Mouse (Mus musculus) liver, postnatal 0 days (tissue): ENCODE data around the gene Htra2.

Experiments
- CTCF ChIP-seq: sonication (generic); IDR thresholded peaks from 2 replicates; pipeline ENCODE4 v1.5.1; 2016; ENCODE audit warnings: antibody characterized with exemption, low read depth
- EP300 ChIP-seq: IDR thresholded peaks from 2 replicates; pipeline ENCODE4 v1.6.1; 2016; ENCODE audit warnings: antibody characterized with exemption, low read depth, mild to moderate bottlenecking

- TF ChIP-seq CTCF (no peak), EP300 (no peak)
Measured at GRCm38 (mm10) chr6:83044742-83045141, 10.3 kb downstream of the Htra2 start.
